In the genomic region with DNA sequence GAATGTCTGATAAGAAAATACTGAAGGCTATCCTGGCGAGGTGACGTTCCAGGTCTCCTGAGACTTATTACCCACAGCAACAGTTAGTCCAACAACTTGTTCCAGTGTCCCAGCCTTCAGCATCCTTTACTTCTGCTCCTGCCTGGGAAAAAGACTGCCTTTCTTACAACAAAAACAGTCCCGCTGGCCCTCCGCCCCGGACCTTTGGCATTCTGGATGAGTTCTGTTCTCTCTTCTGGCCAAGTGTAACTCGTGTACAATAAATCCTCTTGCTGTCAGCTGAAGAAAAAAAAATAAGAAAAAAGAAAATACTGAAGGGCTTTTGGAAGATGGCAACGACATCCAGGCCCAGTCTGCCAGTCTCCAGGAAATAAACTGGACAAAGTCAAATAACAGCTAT, we compare ENCODE assay signal across 7 mouse cellular contexts.
A peak's percentile ranks its signal among the peaks of the same experiment; 100 is the strongest.
DNase-seq lines count a peak whose midpoint lies in the region; ATAC-seq lines count a peak whose summit lies in the region.

No protein-coding gene starts in this region.

- no peaks in the 10 kb centered on the region for H3K9me3 ChIP-seq in forebrain, embryonic 14.5 days (replicated peaks; ENCODE audit: control insufficient read depth, low read length)

- H3K9ac ChIP-seq in forebrain, embryonic 14.5 days (ENCODE audit: low read length), result no peak overlapping the region

- DNase-seq in right cerebral cortex, postnatal 4 days, result peak; percentile 36
- DNase-seq in right cerebral cortex, postnatal 36 days (ENCODE audit: low spot score in 2 of 2), result no peak
- peak; percentile 72 for DNase-seq in gastrocnemius, postnatal 25 days
- DNase-seq in kidney, postnatal 10 days, result peak; percentile 73
- DNase-seq in urinary bladder, postnatal 36 days (ENCODE audit: low spot score in 2 of 2), result peak; percentile 3 to 76
- DNase-seq in spleen, postnatal 4 days (ENCODE audit: low spot score in 2 of 2), result no peak
- no peak for DNase-seq in forebrain, embryonic 14.5 days (ENCODE audit: low spot score)

- no peak for ATAC-seq in forebrain, embryonic 14.5 days

- H3K4me2 ChIP-seq in forebrain, embryonic 14.5 days (ENCODE audit: low read length), result no peak overlapping the region

- no peak overlapping the region for H3K4me3 ChIP-seq in forebrain, embryonic 14.5 days (ENCODE audit: low read depth, low read length)

- H3K27ac ChIP-seq in forebrain, embryonic 14.5 days (ENCODE audit: low read depth, low read length), result no peak overlapping the region

- H3K27me3 ChIP-seq in forebrain, embryonic 14.5 days (replicated peaks; ENCODE audit: control insufficient read depth, insufficient read depth, low read length), result no peaks in the 10 kb centered on the region

- H3K4me1 ChIP-seq in forebrain, embryonic 14.5 days (ENCODE audit: control insufficient read depth, insufficient read depth, low read length), result peaks cover 3% of the 10 kb centered on the region; the same call in 1 of the 2 replicates

- H3K36me3 ChIP-seq in forebrain, embryonic 14.5 days (ENCODE audit: control insufficient read depth, insufficient read depth, low read length), result no peaks in the 10 kb centered on the region

- WGBS in forebrain, embryonic 14.5 days, result 87% methylated on average over 7 of the region's 7 CpGs

Comparison
In these comparisons a context has a peak if more than half of its experiments do, and no peak if none do; other contexts are left out.
1. DNase-seq: peak in right cerebral cortex, postnatal 4 days (single experiment), gastrocnemius, postnatal 25 days (single experiment), kidney, postnatal 10 days (single experiment) and urinary bladder, postnatal 36 days (2 of 2); none in right cerebral cortex, postnatal 36 days (0 of 2), spleen, postnatal 4 days (0 of 2) and forebrain, embryonic 14.5 days (single experiment).